Mouse (Mus musculus) activated CD4-positive, CD25-positive, alpha-beta regulatory T cell, adult 4 months (primary cell): ENCODE data around the gene Spa17. TPM values are rescaled to one million over a fixed set of nuclear protein-coding genes. Genes with fewer than 3 reads are reported as not detected.

Experiments
- ATAC-seq: one replicate; pipeline ENCODE4 v1.8.0; 2017
- polyA plus RNA-seq, 2 experiments: library from polyadenylated mRNA; unstranded; fragments of 100-300 nt; shearing (Covaris generic); gene quantifications; one replicate each; pipeline ENCODE4 v1.2.1; 2017

The Spa17 gene
- polyA plus RNA-seq = 1 to 10 TPM in 1 of 2 experiments, not detected in 1; 1.4 TPM

GRCm38 (mm10) chr9:37613182-37613910 lies at the start of gene Spa17:
TSS of gene Spa17 (minus strand) at chr9:37613722.
- ATAC-seq = peak; percentile 83

- ATAC-seq = no peak
Observed at GRCm38 (mm10) chr9:37663210-37663609, 49.7 kb upstream of the Spa17 start.

- ATAC-seq = no peak
Observed at GRCm38 (mm10) chr9:37659413-37659812, 45.9 kb upstream of the Spa17 start.

GRCm38 (mm10) chr9:37656931-37657481 lies 43.5 kb upstream of the Spa17 start, which contains the start of gene Tbrg1:
TSS of gene Tbrg1 (minus strand) at chr9:37657312.
- ATAC-seq = peak; percentile 55

GRCm38 (mm10) chr9:37656439-37656881 lies 42.9 kb upstream of the Spa17 start:
- peak; percentile 85 for ATAC-seq

GRCm38 (mm10) chr9:37655961-37656360 lies 42.4 kb upstream of the Spa17 start:
- ATAC-seq = peak; percentile 44

GRCm38 (mm10) chr9:37653836-37654235 lies 40.3 kb upstream of the Spa17 start:
- no peak for ATAC-seq

- no peak for ATAC-seq
Observed at GRCm38 (mm10) chr9:37650639-37651038, 37.1 kb upstream of the Spa17 start.

GRCm38 (mm10) chr9:37646246-37646645 lies 32.7 kb upstream of the Spa17 start:
- ATAC-seq = no peak

- ATAC-seq = no peak
Observed at GRCm38 (mm10) chr9:37638721-37639120, 25.2 kb upstream of the Spa17 start.

GRCm38 (mm10) chr9:37636800-37637542 lies 23.4 kb upstream of the Spa17 start:
- ATAC-seq = no peak

GRCm38 (mm10) chr9:37636335-37636734 lies 22.8 kb upstream of the Spa17 start:
- ATAC-seq = peak; percentile 49

GRCm38 (mm10) chr9:37634269-37634668 lies 20.7 kb upstream of the Spa17 start:
- ATAC-seq = no peak

- ATAC-seq = no peak
Observed at GRCm38 (mm10) chr9:37632305-37632704, 18.8 kb upstream of the Spa17 start.

- ATAC-seq = no peak
Observed at GRCm38 (mm10) chr9:37629941-37630340, 16.4 kb upstream of the Spa17 start.

GRCm38 (mm10) chr9:37628581-37628980 lies 15.1 kb upstream of the Spa17 start:
- no peak for ATAC-seq

- no peak for ATAC-seq
Observed at GRCm38 (mm10) chr9:37627263-37627662, 13.7 kb upstream of the Spa17 start.

GRCm38 (mm10) chr9:37626103-37626567 lies 12.6 kb upstream of the Spa17 start:
- ATAC-seq = no peak

GRCm38 (mm10) chr9:37625641-37626040 lies 12.1 kb upstream of the Spa17 start:
- no peak for ATAC-seq

GRCm38 (mm10) chr9:37625129-37625528 lies 11.6 kb upstream of the Spa17 start:
- peak; percentile 28 for ATAC-seq

GRCm38 (mm10) chr9:37624502-37624901 lies 11.0 kb upstream of the Spa17 start:
- no peak for ATAC-seq

- no peak for ATAC-seq
Observed at GRCm38 (mm10) chr9:37623981-37624380, 10.5 kb upstream of the Spa17 start.

- ATAC-seq = no peak
Observed at GRCm38 (mm10) chr9:37621290-37621689, 7.8 kb upstream of the Spa17 start.
